Mouse (Mus musculus) forebrain, embryonic 12.5 days (tissue): ENCODE measurements at regions not wholly inside any gene's neighbourhood (a gene's known extent, or its start where the extent isn't known, plus 50 kb on each side); places are given as distances from the start of the nearest gene placed in this dataset.
A peak's percentile ranks its signal among the peaks of the same experiment; 100 is the strongest.

ENCODE experiments used
- ATAC-seq: fragments of 200-750 bp; cut with Nextera tagmentation; 2 replicates; pipeline ENCODE4 v1.8.0; 2017; ENCODE audit warnings: moderate TSS enrichment; ENCODE audit not compliant: low FRiP score
- H3K27ac ChIP-seq: fragments of 300-500 bp; sonication (generic); 2 replicates; pipeline ENCODE4 v1.5.1; 2016; ENCODE audit warnings: mild to moderate bottlenecking
- H3K27me3 ChIP-seq: fragments of 300-500 bp; sonication (generic); 2 replicates; pipeline ENCODE4 v1.6.1; 2016; ENCODE audit warnings: mild to moderate bottlenecking
- H3K36me3 ChIP-seq: fragments of 300-500 bp; sonication (generic); replicated peaks from 2 replicates; pipeline ENCODE4 v1.6.1; 2016; ENCODE audit warnings: mild to moderate bottlenecking
- H3K4me1 ChIP-seq: fragments of 300-500 bp; sonication (generic); 2 replicates; pipeline ENCODE4 v1.6.1; 2016
- H3K4me2 ChIP-seq: fragments of 300-500 bp; sonication (generic); 2 replicates; pipeline ENCODE4 v1.6.1; 2016; ENCODE audit warnings: mild to moderate bottlenecking, moderate library complexity
- H3K4me3 ChIP-seq: fragments of 300-500 bp; sonication (generic); replicated peaks from 2 replicates; pipeline ENCODE4 v1.5.1; 2016; ENCODE audit warnings: mild to moderate bottlenecking
- H3K9ac ChIP-seq: fragments of 300-500 bp; sonication (generic); 2 replicates; pipeline ENCODE4 v1.6.1; 2016; ENCODE audit warnings: mild to moderate bottlenecking
- H3K9me3 ChIP-seq: fragments of 300-500 bp; sonication (generic); 2 replicates; pipeline ENCODE4 v1.6.1; 2016
- WGBS: fragments of 180-500 bp; shearing (Covaris S2); methylation state at CpG from one replicate; pipeline ENCODE4 v1.1.7; 2016; 5-methylcytosine and 5-hydroxymethylcytosine counted together

DNA sequence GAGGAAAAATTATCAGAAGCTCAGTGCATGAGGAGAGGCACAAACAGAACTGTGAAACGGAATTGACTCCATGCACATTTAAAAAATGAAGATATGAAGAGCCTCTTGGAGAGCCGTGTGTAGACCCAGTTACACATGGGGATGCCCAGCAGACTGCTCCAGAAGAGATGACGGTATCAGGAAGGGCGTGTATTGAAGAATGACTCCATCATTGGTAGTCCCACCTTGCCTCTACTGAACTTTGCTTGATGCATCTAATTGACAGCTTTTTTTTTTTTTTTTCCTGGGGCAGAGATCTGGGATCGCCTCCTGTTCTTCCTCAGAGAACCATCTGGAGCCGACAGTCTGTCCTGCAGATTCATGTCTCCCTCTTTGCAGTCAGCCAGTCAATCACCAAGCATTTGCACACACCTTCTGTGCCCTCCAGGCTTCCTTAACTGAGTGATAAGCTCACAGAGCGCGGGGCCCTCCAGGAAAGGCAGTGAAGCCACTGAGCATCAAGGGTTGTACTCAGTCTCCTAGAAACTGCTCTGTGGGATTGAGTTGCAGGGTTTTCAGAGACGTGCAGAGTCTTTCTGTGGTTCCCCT, 57.6 kb upstream of the D1Pas1 start:
- no peak overlapping the region for H3K4me3 ChIP-seq
- H3K9me3 ChIP-seq = no peaks in the 10 kb centered on the region
- WGBS = 79% methylated on average over 9 of the region's 9 CpGs
- H3K36me3 ChIP-seq = no peaks in the 10 kb centered on the region
- peaks cover 4% of the 10 kb centered on the region; the same call in 1 of the 2 replicates for H3K27me3 ChIP-seq
- no peak overlapping the region for H3K4me2 ChIP-seq
- peaks cover 7% of the 10 kb centered on the region; the same call in 1 of the 2 replicates for H3K4me1 ChIP-seq
- no peak for ATAC-seq
- no peak overlapping the region for H3K9ac ChIP-seq
- no peak overlapping the region for H3K27ac ChIP-seq

DNA sequence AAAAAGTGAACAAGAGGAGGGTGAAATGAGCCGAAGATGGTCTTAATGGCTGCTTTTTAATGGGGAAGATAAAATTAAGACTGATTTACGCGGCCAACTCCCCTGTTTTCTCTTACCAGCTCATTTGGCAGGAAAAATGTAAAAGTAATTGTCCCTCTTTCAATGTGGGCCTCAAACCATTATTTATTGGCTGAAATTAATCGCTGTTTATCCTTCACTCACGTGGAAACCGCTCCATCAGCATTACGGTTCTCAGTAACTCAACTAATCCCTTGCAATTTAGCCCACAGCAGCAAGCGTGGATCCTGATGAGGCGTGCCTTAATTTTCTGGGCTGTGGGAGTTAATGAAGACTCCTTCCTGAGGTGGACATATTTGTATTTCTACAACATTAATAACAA, 58.1 kb upstream of the D1Pas1 start:
- Histone ChIP-seq H3K9ac (no peak overlapping the region), H3K9me3 (no peaks in the 10 kb centered on the region), H3K4me3 (no peak overlapping the region), H3K36me3 (no peaks in the 10 kb centered on the region), H3K4me2 (no peak overlapping the region), H3K4me1 (peaks cover 7% of the 10 kb centered on the region; the same call in 1 of the 2 replicates), H3K27ac (no peak overlapping the region), H3K27me3 (peaks cover 4% of the 10 kb centered on the region; the same call in 1 of the 2 replicates)
- ATAC-seq = no peak
- WGBS = 31% methylated on average over 9 of the region's 9 CpGs

DNA sequence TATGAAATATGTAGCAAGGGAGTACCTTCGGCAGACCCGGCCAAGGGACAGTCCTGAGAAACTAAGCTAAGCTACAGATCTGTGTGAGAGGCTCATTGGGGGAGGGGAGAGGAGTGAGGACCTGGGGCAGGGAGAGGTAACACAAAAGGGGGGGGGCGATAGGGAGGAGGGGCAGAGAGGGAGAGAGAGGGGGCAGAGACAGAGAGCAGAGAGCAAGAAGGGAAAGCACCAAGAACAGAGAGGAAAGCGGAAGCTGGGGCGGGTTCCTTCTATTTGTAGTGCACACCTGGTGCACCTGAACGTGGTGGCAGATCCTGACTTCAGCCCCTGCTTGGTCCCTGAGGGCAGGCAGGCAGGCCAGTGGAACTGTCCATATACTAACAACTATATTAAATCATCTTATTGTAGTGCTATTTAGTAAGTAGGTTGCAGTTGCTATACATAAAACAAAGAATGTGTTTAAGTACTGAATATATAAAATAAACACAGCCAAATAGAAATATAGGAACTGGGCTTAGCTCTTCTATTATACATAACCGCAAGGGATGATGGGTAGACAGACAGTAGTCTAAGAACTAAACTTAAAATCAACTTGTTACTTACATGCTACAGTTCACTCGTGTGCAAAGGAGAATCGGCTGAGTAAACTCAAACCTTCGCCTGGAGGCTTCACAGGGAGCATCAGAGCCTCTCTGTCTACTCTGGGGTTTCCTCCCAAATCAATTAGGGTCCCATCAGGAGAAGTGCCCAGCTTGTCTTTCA, 59.6 kb upstream of the D1Pas1 start:
- no peak for ATAC-seq
- Histone ChIP-seq H3K4me1 (peaks cover 7% of the 10 kb centered on the region; the same call in 1 of the 2 replicates), H3K4me2 (no peak overlapping the region), H3K27ac (no peak overlapping the region), H3K36me3 (no peaks in the 10 kb centered on the region), H3K27me3 (peaks cover 4% of the 10 kb centered on the region; the same call in 1 of the 2 replicates), H3K9me3 (no peaks in the 10 kb centered on the region), H3K4me3 (no peak overlapping the region), H3K9ac (no peak overlapping the region)
- 85% methylated on average over 9 of the region's 10 CpGs for WGBS

DNA sequence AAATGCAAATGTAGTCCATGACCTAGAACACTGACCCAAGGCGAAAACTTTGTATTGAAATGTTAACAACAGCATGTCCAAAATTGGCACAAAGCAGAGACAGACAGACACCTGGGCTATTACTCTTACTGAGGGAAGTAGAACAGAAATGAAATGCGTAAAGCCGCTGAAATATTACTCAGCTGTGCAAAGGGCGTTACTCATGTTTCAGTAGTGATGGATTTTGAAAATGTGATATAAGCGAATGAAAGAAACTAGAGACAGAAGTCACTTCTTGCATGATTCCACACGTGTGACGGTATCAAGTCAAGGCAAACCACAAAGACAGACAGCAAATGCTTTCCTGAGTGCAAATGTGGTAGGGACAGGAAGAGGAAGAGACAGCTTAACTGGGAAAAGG, 61.3 kb upstream of the D1Pas1 start:
- Histone ChIP-seq H3K9me3 (no peaks in the 10 kb centered on the region), H3K4me2 (no peak overlapping the region), H3K4me3 (no peak overlapping the region), H3K4me1 (peaks cover 7% of the 10 kb centered on the region; the same call in 1 of the 2 replicates), H3K36me3 (no peaks in the 10 kb centered on the region), H3K27me3 (peaks cover 4% of the 10 kb centered on the region; the same call in 1 of the 2 replicates), H3K9ac (no peak overlapping the region), H3K27ac (no peak overlapping the region)
- WGBS = 93% methylated on average over 7 of the region's 7 CpGs
- no peak for ATAC-seq

DNA sequence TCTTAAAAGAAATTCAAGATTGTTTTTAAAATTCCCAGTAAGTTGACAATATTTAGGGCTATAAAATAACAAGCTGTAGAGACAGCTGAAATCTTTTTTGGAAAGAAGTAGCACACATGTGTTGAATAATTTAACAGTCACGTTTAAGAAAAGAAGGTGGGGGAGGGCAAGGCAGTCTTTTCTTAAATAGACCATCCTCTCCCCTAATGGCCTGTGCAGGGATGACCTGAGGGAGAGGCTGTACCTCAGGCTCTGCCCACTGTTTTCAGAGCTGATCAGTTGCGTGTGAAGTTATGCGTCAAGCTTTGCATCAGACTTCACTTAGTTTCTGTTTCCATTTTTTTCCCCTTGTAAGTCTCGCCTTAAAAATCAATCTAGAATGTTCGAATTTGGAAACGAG, 65.7 kb upstream of the D1Pas1 start:
- Histone ChIP-seq H3K9me3 (no peaks in the 10 kb centered on the region), H3K27me3 (no peaks in the 10 kb centered on the region), H3K36me3 (no peaks in the 10 kb centered on the region), H3K4me1 (no peaks in the 10 kb centered on the region), H3K4me2 (no peak overlapping the region), H3K4me3 (no peak overlapping the region), H3K27ac (no peak overlapping the region), H3K9ac (no peak overlapping the region)
- 85% methylated on average over 6 of the region's 6 CpGs for WGBS
- no peak for ATAC-seq

DNA sequence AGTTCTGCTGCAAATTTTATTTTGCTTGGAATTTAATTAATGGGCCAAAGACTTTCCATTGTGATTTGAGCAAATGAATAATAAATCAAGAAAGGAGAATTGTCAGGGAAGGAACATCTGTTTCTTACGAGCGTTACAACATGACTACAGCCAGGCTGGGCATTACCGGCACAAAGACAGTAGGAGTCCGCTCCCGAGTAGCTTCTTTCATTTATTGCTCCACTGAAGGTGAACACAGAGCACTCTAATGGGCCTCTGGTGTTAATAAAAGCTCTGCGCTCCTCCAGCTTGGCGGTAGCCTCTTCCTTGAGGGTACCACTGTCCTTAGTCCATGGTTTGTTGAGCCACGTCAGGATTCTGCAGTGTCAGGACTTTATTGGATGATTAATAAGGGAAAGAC, 69.0 kb upstream of the D1Pas1 start:
- Histone ChIP-seq H3K27me3 (no peaks in the 10 kb centered on the region), H3K4me2 (no peak overlapping the region)
- no peak for ATAC-seq

DNA sequence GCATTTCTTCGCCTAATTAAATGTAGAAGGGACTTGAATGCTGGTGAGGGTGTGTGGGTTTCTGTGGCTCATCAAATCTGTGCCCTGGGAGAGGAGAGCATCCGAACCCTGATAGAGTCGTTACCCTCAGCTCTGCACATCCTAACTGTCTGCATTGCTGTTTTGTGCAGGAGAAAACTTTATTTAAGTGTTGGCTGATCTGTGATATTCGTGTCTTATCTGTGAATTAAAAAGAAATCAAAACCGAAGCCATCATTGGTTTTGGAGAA, 77.7 kb upstream of the D1Pas1 start:
- Histone ChIP-seq H3K4me2 (no peak overlapping the region), H3K27me3 (peaks cover 26% of the 10 kb centered on the region), H3K27ac (no peak overlapping the region), H3K4me3 (no peak overlapping the region), H3K4me1 (peaks cover 15% of the 10 kb centered on the region), H3K36me3 (no peaks in the 10 kb centered on the region), H3K9ac (no peak overlapping the region), H3K9me3 (no peaks in the 10 kb centered on the region)
- WGBS = 46% methylated on average over 5 of the region's 5 CpGs
- peak; percentile 66; the same call in 1 of the 2 replicates for ATAC-seq

More for the DNA sequence above, 69.0 kb upstream of the D1Pas1 start:
- no peak overlapping the region for H3K27ac ChIP-seq
- H3K4me3 ChIP-seq = no peak overlapping the region
- no peak overlapping the region for H3K9ac ChIP-seq
- WGBS = 76% methylated on average over 8 of the region's 8 CpGs
- H3K4me1 ChIP-seq = no peaks in the 10 kb centered on the region
- no peaks in the 10 kb centered on the region for H3K9me3 ChIP-seq
- no peaks in the 10 kb centered on the region for H3K36me3 ChIP-seq

DNA sequence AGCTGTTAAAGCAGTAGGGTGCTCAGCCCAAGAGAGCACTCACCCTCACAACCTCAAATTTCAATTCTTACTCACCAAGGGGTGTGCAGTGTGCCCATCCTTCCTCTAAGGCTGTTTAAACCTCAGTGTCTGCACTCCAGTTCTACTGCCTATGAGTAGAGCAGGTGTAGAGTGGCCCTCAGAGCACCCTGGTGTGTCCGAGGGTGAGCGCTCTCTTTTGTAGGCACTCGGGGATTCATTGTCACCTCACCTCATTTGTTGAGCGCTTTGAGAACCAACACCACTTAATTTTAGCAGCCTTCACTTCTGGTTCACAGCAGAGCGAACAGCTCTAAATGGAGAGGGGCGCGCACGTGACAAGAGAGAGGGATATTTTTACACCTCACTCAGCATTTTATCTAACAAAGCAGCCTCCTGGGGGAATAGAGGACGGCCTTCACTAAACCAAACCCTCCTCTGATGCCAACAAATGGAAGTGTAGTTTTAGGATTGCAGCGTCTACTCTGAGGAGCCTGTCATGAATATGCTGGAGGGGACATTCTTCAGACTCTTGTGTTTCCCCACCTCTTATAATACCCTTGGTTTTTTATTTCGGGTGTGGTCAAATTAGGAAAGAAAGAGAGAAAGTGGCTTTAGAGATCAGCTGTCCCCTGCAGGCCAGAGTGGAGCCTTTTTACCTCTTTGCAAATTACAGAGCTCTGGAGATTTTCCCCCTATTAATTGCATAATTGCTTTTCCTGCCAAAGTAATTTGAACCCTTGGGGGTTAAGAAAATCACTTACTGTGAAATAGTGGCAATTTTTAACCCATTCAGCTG, 78.2 kb upstream of the D1Pas1 start:
- peak; percentile 76 for ATAC-seq
- 21% methylated on average over 11 of the region's 11 CpGs for WGBS

DNA sequence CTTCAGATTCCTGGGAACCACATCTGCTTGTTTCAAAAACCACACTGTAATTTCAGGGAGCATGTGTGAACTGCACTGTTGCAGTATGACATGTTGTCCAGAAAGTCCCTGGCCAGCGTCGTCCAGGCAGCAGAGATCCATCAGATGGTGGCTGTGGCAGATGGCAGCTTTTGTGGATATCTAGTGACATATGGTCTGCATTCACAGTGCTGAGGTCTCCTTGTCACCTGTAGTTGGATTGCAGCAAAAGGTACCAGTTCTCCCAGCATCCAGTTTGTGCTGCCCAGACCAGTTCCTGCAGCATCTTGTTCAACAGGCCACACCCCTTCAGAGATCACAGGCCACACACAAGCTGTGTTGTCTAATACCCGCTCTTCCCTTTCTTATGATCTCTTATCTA, 80.1 kb upstream of the D1Pas1 start:
- no peak overlapping the region for H3K4me3 ChIP-seq
- 81% methylated on average over 3 of the region's 3 CpGs for WGBS
- ATAC-seq = peak; percentile 57; the same call in 1 of the 2 replicates
- no peak overlapping the region for H3K9ac ChIP-seq
- no peaks in the 10 kb centered on the region for H3K36me3 ChIP-seq
- 0 out of 2 replicates have a peak overlapping the region, but pooled peaks have one; percentile 42 for H3K27ac ChIP-seq
- H3K27me3 ChIP-seq = peaks cover 23% of the 10 kb centered on the region
- no peaks in the 10 kb centered on the region for H3K9me3 ChIP-seq
- peaks cover 15% of the 10 kb centered on the region for H3K4me1 ChIP-seq
- H3K4me2 ChIP-seq = no peak overlapping the region

More for the DNA sequence above, 78.2 kb upstream of the D1Pas1 start:
- H3K4me1 ChIP-seq = peaks cover 15% of the 10 kb centered on the region
- no peak overlapping the region for H3K9ac ChIP-seq
- H3K36me3 ChIP-seq = no peaks in the 10 kb centered on the region
- H3K4me3 ChIP-seq = no peak overlapping the region
- peaks cover 26% of the 10 kb centered on the region for H3K27me3 ChIP-seq
- no peaks in the 10 kb centered on the region for H3K9me3 ChIP-seq
- no peak overlapping the region for H3K4me2 ChIP-seq
- peak overlapping the region; percentile 42 for H3K27ac ChIP-seq

DNA sequence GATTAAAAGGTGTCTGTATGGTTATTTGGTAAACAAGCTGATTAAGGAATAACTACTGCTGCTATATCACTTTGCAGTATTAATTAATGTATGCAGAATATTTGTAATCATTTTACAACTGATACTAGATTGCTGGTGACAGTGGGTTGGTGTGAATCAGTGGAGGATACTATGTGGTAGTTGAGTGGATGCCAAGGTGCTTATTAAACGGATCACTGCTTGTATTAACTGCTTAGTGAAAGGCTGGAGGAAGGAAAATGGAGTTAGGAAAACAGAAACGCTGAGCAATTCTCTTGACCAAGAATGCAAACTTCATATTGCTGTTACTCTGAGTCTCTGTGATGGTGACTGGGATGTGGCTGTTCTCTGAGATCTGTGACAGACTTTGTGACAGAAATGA, 86.8 kb upstream of the D1Pas1 start:
- no peak overlapping the region for H3K9ac ChIP-seq

DNA sequence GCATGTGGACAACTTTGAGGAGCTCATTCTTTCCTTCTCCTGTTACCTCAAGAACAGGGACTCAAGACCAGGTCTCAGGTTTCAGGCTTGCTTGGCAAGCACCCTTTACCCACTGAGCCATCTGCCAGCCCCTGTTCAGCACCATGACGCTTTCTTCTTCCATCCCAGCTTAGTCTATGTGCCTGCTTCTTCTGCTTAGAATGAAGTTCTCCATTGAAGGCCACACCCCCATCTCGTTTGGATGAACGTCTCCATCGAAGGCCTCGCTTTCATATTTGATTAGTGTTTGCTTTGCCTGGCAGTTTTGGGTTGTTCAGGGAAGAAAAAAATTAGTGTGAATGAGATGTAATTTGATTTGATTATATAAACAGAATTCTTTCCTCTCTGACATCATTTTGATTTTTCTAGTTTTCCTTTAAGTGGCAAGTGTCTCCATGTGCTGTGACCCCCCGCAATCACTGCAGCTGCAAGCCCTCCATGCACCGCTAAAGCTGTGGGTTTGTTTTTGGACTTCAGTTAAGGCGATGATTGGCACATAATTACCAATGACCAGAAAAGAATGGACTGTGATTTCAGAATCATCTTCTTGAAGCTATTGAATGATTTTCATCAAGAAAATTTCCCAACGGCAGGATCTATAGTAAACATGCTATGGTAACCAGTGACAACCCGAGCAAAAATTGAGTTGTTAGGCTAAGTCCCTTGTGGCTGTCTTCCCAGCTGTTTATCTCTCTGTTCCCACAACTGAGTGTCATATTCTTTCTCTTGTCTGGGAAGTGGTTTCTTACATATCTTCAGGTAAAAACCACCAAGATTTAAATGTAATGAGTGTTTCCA, 106.4 kb upstream of the D1Pas1 start:
- ATAC-seq = no peak
- Histone ChIP-seq H3K4me1 (no peaks in the 10 kb centered on the region), H3K9ac (no peak overlapping the region), H3K9me3 (no peaks in the 10 kb centered on the region), H3K27me3 (no peaks in the 10 kb centered on the region), H3K4me3 (no peak overlapping the region), H3K4me2 (no peak overlapping the region), H3K36me3 (no peaks in the 10 kb centered on the region), H3K27ac (no peak overlapping the region)
- WGBS = 77% methylated on average over 10 of the region's 10 CpGs

More for the DNA sequence above, 86.8 kb upstream of the D1Pas1 start:
- no peaks in the 10 kb centered on the region for H3K27me3 ChIP-seq
- H3K27ac ChIP-seq = no peak overlapping the region
- WGBS = 76% methylated on average over 2 of the region's 2 CpGs
- H3K4me3 ChIP-seq = no peak overlapping the region
- no peak overlapping the region for H3K4me2 ChIP-seq
- no peaks in the 10 kb centered on the region for H3K9me3 ChIP-seq
- no peak for ATAC-seq
- no peaks in the 10 kb centered on the region for H3K4me1 ChIP-seq
- no peaks in the 10 kb centered on the region for H3K36me3 ChIP-seq

DNA sequence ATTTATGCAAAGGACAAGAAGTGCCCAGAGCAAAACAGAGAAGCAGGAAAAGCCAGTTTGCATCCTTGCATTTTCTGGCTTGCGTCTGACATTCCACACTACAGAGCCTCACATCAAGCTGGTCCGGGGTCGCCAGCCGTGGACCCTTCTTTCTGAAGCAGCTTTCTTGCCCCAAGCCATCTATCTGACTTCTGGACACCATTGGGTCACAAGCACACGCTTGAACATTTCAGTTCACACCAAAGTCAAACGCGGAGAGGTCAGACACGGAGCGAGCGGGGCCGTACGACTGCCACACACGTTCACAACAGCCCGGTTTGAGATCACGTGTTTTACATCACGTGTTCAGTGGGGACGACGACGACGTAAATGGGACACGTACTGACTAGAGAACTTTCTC, 108.9 kb upstream of the D1Pas1 start:
- Histone ChIP-seq H3K36me3 (no peaks in the 10 kb centered on the region), H3K4me3 (no peak overlapping the region), H3K27me3 (no peaks in the 10 kb centered on the region), H3K4me2 (no peak overlapping the region), H3K9me3 (no peaks in the 10 kb centered on the region), H3K27ac (no peak overlapping the region), H3K9ac (no peak overlapping the region), H3K4me1 (no peaks in the 10 kb centered on the region)
- WGBS = 95% methylated on average over 21 of the region's 21 CpGs
- ATAC-seq = no peak
